21 mouse cellular contexts compared by ENCODE assay signal in the genomic region with DNA sequence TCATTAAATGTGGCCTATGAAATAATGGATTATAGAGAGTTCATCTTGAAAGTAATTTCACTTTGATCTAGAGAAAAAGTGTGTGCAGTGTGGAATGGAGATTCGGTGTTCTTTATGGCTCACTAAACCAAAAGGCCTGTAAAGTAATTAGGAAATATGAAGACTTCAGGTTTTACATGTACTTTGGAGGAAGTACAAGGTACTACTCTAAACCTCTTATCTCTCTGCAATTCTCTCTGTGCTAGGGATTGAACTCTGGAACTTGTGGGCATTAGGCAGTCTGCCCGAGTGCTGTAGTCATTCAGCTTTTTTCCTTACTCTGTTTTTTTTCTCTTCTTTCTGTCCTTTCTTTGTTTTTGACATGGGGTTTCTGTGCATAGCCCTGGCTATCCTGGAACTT. TPM values are rescaled to one million over a fixed set of nuclear protein-coding genes. Genes with fewer than 3 reads are reported as not detected.
DNase-seq lines count a peak whose midpoint lies in the region; TF ChIP-seq lines count a peak whose summit lies in the region.
"Had no signal": no experiment of that assay in that cellular context is flagged by ENCODE, and none has a peak within 500 bp of the region (broad histone marks: within the 10 kb centered on the region; RNA-seq: fewer than 3 reads in every experiment).

No protein-coding gene starts in this region.

- 39% methylated on average over 2 of the region's 2 CpGs for WGBS in large intestine, adult 2 months

- H3K36me3 ChIP-seq in testis, adult 2 months (ENCODE audit: control insufficient read depth, insufficient read depth, low read length) = no peaks in the 10 kb centered on the region

- no peak for TF ChIP-seq CTCF in testis, adult 2 months (IDR thresholded peaks at IDR 0.05; ENCODE audit: control insufficient read depth, insufficient read depth, insufficient replicate concordance, low read depth, low read length)
- TF ChIP-seq CTCF in gastrocnemius, adult 2 months (IDR thresholded peaks at IDR 0.05) = no peak

- no peak overlapping the region for H3K27ac ChIP-seq in testis, adult 2 months (ENCODE audit: control insufficient read depth, insufficient read depth, low read depth, low read length)
- no peak overlapping the region for H3K27ac ChIP-seq in gastrocnemius, adult 2 months
- H3K27ac ChIP-seq: forebrain, embryonic 10.5 days; forebrain, embryonic 13.5 days; hindbrain, embryonic 12.5 days had no signal

- intact Hi-C loops in gastrocnemius, adult 2 months (cut with DNase I) = no loop called here

- peak; percentile 39 for DNase-seq in kidney, adult 9 months
- DNase-seq in kidney, postnatal 4 days = no peak
- no peak for DNase-seq in testis, postnatal 10 days (ENCODE audit: low spot score)
- peak; percentile 28 for DNase-seq in large intestine, adult 2 months (ENCODE audit: low read depth, low spot score)
- no peak for DNase-seq in gastrocnemius, adult 2 months
- no peak for DNase-seq in layer of hippocampus, postnatal 36 days
- DNase-seq: adrenal gland, postnatal 10 days; adrenal gland, postnatal 36 days; B cell, adult 2 months; cerebellum, adult 18-20 months; cerebellum, adult 9-10 months; cerebellum, postnatal 14 days; gastrocnemius, postnatal 14 days; heart, adult 11 months had no signal

- H3K4me1 ChIP-seq in testis, adult 2 months (ENCODE audit: control insufficient read depth, insufficient read depth, low read length) = no peaks in the 10 kb centered on the region
- H3K4me1 ChIP-seq: forebrain, embryonic 13.5 days; hindbrain, embryonic 12.5 days had no signal

- no peak for TF ChIP-seq POLR2A in testis, adult 2 months (IDR thresholded peaks at IDR 0.05; ENCODE audit: control insufficient read depth, low read depth, low read length)

- no peaks in the 10 kb centered on the region for H3K27me3 ChIP-seq in testis, adult 2 months (ENCODE audit: control insufficient read depth, insufficient read depth, low read length)
- H3K27me3 ChIP-seq: CH12.LX; forebrain, embryonic 13.5 days; hindbrain, embryonic 12.5 days; Patski had no signal

- H3K4me3 ChIP-seq in testis, adult 2 months (ENCODE audit: control insufficient read depth, low read depth, low read length) = peak overlapping the region; percentile 8; the same call in 1 of the 2 replicates
- H3K4me3 ChIP-seq in gastrocnemius, adult 2 months = no peak overlapping the region
- H3K4me3 ChIP-seq: forebrain, embryonic 10.5 days; forebrain, embryonic 13.5 days; hindbrain, embryonic 12.5 days had no signal

RNA-seq across cellular contexts. Expression of a gene that starts 6.9 kb away (rescaled TPM):
- polyA plus RNA-seq in testis, adult 2 months (2012; rRNA removed) = 0.56 and 0.63 TPM in 2 replicates
- 20.0 and 21.2 TPM in 2 replicates for polyA plus RNA-seq in large intestine, adult 2 months (2012; rRNA removed)
- total RNA-seq in gastrocnemius, adult 2 months (2021) = not detected
- total RNA-seq in layer of hippocampus, postnatal 36 days (2021) = 1 to 10 TPM in 1 of 2 experiments, under 1 TPM in 1; 0.85 to 1.6 TPM
- total RNA-seq: gastrocnemius, adult 18-20 months had no signal

RNA-seq across cellular contexts. Expression of a gene that starts 11.6 kb away (rescaled TPM):
- polyA plus RNA-seq in testis, adult 2 months (2012; rRNA removed) = 80.9 and 83.4 TPM in 2 replicates
- 5.8 and 8.6 TPM in 2 replicates for polyA plus RNA-seq in large intestine, adult 2 months (2012; rRNA removed)
- total RNA-seq in gastrocnemius, adult 2 months (2021) = 10 to 100 TPM; 13.7 to 15.5 TPM
- total RNA-seq in layer of hippocampus, postnatal 36 days (2021) = 10 to 100 TPM; 38.1 to 41.6 TPM

RNA-seq across cellular contexts. Expression of a gene that starts 11.7 kb away (rescaled TPM):
- polyA plus RNA-seq in testis, adult 2 months (2012; rRNA removed) = 17.5 and 20.3 TPM in 2 replicates
- 4.1 and 7.6 TPM in 2 replicates for polyA plus RNA-seq in large intestine, adult 2 months (2012; rRNA removed)
- 1 to 10 TPM; 7.9 to 8.0 TPM for total RNA-seq in gastrocnemius, adult 2 months (2021)
- 10 to 100 TPM; 40.6 to 45.1 TPM for total RNA-seq in layer of hippocampus, postnatal 36 days (2021)

Comparison
In these comparisons a context has a peak if more than half of its experiments do, and no peak if none do; other contexts are left out.
1. DNase-seq: peak in kidney, adult 9 months (single experiment) and large intestine, adult 2 months (single experiment); none in kidney, postnatal 4 days (0 of 2), testis, postnatal 10 days (single experiment), gastrocnemius, adult 2 months (single experiment) and layer of hippocampus, postnatal 36 days (0 of 2).
2. RNA of a gene that starts 11.7 kb away (total RNA-seq): 40.6 to 45.1 TPM in layer of hippocampus, postnatal 36 days; 7.9 to 8.0 TPM in gastrocnemius, adult 2 months; every median in the first group is over 4 times any median in the second.